Mouse (Mus musculus) G1E-ER4 (cell line): ENCODE results near the gene Hlcs. TPM values are rescaled to one million over a fixed set of nuclear protein-coding genes. Genes with fewer than 3 reads are reported as not detected.

Source experiments
- GATA1 ChIP-seq: IDR thresholded peaks from one replicate; pipeline ENCODE4 v1.8.0; 2012; ENCODE audit warnings: low read length, inconsistent platforms
- polyA plus RNA-seq: library from polyadenylated mRNA; stranded (reverse); fragments of >175 nt; gene quantifications from 2 replicates; pipeline ENCODE4 v1.2.3, GENCODE M21; 2012

The Hlcs gene
- polyA plus RNA-seq, 1 experiment: 3.7 TPM

DNA sequence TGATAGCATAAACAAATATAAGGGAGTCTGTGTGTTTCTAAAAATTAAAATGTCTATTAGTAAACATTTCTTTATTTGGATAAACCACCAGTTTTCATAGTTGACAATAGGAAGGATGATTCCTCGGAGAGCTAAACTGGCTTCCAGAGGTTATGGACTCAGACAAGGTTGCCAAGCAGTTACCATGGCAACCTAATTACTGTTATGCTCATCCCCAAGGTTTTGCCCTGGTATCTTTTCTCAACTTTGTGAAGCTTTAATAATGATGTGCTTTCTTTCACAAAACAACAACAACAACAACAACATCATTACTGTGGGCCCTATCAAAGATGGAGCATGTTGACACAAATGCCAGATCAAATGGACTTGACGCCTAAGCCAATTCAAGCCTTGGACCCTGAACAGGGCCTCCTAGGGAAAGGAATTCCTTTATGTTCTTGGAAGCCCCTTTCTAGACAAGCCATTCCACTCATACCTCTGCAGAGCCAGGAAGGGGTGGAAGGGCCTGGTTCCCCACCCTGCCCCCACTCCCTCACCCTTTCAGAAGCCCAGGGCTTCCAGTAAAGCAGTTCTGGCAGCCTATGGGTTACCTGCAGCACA is 185.0 kb downstream of the Hlcs start:
- TF ChIP-seq GATA1: no peak

- TF ChIP-seq GATA1: no peak
Measured at GRCm38 (mm10) chr16:94126200-94126599, 187.2 kb downstream of the Hlcs start.

DNA sequence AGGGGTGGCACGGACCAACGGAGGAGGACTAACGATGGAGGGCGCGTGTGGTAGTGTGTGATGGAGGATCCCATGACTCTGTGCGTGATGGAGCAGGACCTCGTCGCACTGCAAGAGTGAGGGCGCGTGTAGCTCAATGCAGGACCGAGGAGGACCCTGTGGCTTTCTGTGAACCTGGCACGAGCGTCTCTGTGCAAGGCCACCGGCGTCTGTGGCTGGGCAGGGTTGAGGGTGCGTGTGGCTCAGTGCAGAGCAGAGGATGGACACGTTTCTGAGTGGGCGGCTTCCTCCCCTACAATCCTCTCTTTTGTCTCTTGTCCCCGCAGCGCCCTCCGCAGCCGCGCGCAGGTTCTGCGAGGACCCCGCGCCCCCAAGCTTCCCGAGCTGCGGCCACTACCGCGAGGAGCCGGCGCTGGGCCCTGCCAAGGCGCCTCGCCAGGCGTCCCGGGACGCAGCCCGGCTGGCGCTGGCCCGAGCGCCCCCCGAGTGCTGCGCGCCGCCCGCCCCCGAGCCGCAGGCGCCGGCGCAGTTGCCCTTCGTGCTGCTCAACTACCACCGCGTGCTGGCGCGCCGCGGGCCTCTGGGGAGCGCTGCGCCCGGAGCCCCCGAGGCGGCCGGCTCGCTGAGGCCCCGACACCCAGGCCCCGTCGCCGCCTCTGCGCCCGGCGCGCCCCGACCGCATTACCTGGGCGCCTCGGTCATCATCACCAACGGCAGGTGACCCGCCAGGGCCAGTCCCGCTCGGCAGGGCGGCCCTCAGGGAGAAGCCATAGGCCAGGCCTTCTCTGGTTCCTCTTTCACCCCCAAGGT is 188.0 kb downstream of the Hlcs start:
- TF ChIP-seq GATA1: no peak

- no peak for TF ChIP-seq GATA1
Measured at GRCm38 (mm10) chr16:94123247-94123646, 190.1 kb downstream of the Hlcs start.

DNA sequence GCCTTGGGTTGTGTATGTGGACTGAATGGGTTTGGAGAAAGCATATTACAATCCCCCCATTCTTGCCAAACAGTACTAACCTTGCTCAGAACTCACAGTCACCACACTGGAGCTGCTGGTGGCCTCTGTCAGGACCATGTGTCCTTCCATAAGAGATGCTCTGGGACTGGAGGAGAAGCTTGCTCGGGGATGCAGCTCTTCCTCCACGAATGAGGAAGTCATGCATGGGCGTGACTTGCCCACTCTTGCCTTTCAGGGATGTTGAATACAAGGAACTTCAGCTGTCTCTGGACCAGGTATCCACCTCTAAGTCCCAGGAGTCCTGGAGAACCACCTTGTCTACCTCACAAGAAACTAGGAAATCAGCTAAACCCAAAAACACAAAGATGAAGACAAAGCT is 191.0 kb downstream of the Hlcs start:
- TF ChIP-seq GATA1: no peak

DNA sequence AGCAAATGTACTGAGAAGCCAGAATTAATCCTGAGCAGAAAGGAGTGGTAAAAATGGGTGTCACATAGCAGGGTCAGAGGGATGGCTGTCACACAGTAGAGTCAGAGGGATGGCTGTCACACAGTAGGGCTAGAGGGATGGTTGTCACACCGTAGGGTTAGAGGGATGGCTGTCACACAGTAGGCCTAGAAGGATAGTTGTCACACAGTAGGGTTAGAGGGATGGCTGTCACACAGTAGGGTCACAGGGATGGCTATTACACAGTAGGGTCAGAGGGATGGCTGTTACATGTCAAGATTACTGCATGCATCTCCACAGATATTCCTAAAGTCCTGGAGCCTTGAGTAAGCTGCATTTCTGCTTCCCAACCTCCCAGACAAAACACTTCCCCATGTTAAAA is 195.0 kb downstream of the Hlcs start:
- no peak for TF ChIP-seq GATA1

DNA sequence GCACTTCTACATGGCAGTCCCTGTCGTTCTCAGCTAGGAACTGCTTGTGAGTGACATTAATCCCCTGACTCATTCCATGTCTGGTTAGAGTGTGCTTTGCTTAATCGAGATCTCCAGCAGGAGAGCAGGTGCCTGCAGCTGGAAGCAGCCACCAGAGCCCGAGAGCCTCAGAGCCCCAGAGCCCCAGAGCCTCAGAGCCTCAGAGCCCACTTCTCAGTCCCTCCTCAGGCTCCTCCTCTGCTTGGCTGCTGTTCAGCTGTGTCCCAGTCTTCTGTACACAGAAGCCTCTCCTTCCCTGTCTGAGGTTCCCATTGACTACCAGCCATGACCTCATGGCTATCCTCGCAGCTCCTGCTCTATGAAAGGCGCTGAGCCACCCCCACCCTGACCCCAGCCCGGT is 196.0 kb downstream of the Hlcs start:
- no peak for TF ChIP-seq GATA1

GRCm38 (mm10) chr16:94114693-94115092 is 198.7 kb downstream of the Hlcs start:
- TF ChIP-seq GATA1: no peak

GRCm38 (mm10) chr16:94113160-94113559 is 200.2 kb downstream of the Hlcs start:
- TF ChIP-seq GATA1: no peak

- no peak for TF ChIP-seq GATA1
Measured at GRCm38 (mm10) chr16:94097724-94098455, 215.5 kb downstream of the Hlcs start.

DNA sequence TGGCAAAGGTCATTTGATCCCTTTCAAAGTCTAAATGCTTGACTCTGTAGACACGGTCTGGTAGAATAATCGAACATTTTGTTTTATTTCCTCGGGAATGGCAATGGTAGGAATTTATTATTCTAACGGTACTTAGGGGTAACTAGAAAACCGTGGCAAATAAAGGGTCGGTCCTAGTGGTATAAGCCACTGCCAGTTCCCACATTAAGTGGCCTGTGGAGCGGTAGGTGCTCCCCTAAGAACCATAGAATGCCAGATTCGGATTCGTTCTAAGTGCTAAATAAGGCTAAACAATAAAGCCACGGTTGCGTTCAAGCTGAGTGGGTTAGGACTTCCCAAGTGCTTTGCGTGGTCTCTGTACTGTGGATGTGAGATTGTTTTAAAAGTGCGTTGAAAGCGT is 216.9 kb downstream of the Hlcs start:
- TF ChIP-seq GATA1: no peak

DNA sequence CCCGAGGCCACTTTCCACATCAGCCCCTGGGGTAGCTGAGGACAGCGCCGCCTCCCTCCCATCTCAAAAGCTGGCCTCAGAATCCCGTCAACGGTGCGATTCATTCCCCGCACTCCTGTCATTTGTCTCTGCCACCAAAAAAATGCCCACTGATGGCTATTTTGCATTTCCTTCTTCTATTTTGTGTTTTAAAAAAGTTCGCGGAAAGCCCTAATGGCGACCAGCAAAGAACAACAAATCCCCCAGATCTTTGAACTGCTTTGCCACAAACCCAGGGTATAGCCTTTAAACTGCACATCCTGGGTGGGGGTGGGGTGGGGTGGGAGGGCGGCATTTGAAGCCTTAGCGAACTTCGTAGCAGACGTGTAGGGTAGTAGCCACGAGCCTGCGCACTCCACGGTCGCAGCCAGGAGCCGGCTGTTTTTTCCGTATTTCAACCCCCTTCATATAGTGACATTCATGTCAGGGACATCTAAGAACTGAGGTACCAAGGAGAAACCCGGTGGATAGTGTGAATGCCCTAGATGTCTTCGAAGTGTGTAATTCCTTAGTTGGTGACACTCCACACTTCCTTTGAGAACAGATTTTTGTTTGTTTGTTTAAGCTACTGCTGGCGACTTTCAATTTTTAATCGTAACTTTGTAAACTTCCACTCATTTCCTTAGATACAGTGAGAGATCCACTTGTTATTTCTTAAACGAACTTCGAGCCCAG is 218.1 kb downstream of the Hlcs start:
- no peak for TF ChIP-seq GATA1

GRCm38 (mm10) chr16:94094251-94095108 is 218.9 kb downstream of the Hlcs start:
- no peak for TF ChIP-seq GATA1

DNA sequence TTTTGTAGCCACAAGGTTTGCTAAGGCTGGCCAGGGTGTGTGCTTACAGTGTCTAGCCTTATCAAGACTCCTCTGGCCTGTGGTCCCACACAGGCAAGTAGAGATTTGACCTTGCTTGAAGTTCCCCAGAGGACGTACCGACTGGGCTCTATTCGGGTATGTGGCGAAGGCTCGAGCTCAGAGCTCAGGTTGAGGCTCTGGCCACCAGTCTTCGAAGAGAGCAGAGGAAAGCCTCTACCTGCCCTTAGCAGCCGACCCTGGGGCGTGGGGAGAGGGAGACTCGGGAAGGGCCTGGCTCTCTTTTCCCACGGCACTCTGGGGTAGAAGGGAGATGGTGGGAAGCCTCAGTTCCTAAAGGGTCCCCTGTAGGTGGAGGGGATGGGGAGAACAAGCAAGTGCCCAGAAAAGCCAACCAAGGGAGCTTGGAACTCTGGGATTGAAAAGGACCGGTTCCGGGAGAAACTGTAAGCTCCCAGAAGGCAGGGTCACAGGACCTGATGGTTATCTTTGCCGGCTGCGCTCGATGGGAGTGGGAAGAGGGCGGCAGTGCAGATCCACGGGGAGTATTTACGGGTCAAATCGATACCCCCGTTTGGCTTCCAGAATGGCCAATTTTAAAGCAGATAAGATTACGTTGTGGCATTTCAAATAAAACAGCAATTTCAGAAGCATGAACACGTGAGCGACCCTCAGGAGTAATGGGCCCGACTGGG is 220.1 kb downstream of the Hlcs start:
- no peak for TF ChIP-seq GATA1
